Mouse (Mus musculus) telencephalon, adult 2 months (tissue): Measurements from ENCODE around the gene Cryga.
"Not testable (repeated sequence)": the region's sequence is repeated elsewhere in the genome, so short reads cannot be mapped to it uniquely, and the experiment has no call there.

Experiments used
- DNase-seq: peaks from one replicate; pipeline ENCODE4 v3.0.0-alpha.2; 2011; ENCODE audit warnings: low read depth, low spot score

Cryga gene

DNA sequence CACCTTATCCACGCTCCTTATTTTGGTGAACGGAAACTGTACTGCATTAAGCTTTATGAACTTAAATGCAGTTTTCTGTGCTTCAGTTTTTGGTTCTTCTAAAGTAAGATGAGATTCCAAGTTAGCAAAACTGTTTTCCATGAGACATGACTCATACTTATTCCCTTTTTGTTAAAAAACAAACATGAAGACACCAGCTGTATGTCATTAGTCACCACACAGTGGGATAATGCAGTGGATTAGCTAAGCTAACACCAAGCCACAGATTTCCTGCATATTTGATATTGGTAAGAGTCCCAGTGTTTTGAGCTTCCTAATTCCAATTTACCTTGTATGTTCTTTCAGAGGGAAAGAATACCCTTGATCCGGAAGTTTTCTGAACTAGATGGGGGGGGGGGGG, 11.6 kb downstream of the Cryga start:
- DNase-seq = peak; percentile 9

DNA sequence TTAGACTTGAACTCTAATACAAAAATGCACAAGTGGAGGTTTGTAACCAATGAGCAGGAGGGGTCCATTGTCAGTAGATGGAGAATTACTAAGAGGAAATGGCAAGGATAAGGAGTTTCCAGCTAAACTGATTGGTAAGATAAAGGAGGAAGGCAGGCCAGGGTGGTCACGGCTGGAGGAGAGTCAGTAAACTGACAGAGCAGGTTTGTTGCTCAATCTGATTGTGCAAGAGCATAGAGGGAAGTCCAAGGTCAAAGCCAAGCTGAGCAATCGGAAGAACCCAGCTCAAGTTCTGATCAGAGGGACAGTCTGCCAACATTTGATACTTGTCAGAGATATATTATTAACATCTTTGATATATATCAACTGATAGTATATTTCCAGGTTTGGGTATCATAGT, 12.8 kb downstream of the Cryga start:
- no peak for DNase-seq

DNA sequence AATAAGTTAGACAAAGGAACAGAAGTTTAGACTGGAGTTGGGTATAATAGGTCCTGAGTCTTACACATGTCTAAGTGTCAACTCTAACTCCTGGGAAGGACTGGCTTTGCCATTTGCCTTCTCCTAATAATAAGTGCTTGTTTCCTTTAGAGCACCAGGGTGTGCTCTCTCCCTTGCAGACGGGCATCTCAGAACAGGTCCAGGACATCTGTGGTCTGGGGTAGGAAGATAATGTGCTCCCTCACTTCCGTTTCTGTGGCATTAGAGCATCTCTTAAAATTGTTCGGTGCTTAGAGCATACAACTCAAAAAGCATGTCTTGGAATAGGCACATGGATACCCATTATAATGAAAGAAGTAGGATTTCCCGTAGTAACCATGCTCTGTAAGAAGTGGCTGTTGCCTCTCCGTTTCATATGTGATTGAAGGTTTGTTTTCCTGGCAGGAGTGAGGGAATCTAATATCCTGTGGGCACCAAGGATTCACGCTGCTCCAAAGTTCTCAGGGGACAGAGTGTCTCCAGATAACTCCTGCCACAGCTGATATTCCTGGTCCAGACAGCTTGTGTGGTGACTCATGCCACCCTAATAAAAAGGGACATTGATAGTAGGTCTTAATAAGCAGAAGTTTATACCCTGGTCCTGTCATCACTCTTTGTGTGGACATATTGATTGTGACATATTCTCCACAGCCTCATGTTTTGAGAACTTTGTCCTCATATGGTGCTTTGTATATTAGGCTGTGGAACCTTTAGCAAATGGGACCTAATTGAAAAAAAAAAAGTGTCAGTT, 14.4 kb downstream of the Cryga start:
- DNase-seq = no peak

DNA sequence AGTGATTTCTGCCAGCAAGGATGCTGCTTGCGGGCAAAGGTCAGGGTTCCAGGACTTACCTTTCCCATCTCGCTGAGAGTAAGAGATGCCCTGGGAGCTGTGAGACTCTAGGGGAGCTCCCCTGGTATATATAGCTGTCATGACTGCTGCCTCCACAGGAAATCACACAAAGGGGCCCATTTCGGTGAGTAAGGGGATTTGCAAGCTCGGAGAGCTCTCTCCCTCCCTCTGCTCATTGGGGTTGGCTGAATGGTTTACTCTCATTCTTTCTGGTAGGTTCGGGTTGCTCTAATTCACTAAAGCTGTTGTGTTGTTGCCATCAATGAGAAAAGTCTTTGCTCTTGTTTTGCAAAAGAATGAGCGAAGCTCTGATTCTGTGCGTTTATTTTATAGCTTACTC, 21.0 kb downstream of the Cryga start, which contains the start of gene Crygb:
TSS of gene Crygb (minus strand) at position 101 of the 400 bp plus-strand sequence.
- DNase-seq = no peak

DNA sequence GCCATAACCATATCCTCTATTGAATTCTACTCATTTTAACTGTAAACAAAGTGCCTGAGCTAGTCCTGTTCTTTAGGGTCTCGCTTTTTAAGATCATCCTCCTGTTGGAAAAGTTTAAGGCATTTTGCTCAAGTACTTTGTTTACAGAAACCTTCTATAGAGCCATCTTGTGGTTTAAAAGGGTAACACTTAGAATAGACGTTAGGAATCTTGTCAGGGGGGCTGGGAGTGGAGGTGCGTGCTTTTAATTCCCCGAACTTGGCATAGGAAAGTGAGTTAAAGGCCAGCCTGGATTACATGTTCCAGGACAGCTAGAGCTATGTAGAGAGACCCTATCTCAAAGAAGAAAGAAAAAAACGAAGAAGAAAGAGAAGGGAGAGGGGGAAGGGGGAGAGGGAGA, 27.6 kb downstream of the Cryga start:
- DNase-seq = no peak

DNA sequence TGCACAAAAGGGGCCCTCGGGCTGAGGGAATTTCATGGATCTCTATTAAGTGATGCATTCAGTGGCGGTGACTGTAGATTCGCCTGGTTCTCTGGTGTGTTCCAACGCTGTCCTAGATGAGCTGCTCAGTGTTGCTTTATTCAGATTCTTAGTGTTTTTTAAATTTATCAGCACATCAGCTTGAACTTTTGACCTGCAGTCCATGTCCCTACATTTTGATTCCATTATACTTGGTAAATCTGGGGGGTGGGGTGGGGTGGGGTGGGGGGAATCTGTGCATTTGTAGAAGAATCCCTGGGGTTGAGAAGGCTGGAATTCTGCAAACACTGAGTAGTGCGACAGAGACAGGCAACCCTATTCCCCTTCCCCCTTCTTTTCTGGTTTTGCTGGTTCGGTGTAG, 29.6 kb downstream of the Cryga start, which contains the start of gene Crygc:
TSS of gene Crygc (minus strand) at position 101 of the 400 bp plus-strand sequence.
- no peak for DNase-seq

DNA sequence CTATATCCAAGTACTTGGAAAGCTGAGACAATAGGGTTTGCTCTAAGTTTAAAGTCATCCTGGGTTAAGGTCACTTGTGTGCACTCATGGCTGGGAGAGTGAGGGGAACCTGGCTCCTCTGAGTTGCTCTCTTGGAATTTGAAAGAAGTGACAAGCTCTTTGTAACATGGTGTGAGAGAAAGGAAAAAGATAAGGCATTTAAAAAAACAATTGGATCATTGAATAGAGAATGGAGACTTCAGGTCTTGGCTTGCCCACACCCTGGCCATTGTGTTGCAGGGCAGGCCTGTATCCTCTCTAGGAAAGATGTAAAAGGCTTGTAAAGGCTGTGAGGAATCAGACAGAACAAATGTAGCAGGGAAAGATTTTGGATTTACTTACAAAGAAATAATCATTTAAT, 35.3 kb downstream of the Cryga start:
- DNase-seq = no peak

DNA sequence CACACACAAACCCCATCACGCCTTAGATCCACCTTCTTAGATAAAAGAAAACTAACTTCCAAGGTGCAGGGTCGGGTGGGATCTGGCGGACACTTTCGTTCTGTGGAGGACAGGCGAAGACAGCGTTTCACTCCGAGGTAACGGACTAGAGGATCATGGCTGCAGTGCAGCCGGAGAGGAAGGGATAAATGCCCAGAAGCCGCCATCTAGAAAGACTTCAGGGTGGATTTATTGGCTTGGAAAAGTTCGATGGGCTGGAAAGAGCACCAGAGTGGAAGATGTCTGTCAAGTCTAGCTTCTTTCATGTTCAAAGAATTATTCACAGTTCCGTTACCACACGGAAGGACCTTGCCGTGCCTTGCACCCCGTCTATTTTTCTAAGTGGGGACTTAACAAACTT, 39.0 kb downstream of the Cryga start:
- DNase-seq = no peak

DNA sequence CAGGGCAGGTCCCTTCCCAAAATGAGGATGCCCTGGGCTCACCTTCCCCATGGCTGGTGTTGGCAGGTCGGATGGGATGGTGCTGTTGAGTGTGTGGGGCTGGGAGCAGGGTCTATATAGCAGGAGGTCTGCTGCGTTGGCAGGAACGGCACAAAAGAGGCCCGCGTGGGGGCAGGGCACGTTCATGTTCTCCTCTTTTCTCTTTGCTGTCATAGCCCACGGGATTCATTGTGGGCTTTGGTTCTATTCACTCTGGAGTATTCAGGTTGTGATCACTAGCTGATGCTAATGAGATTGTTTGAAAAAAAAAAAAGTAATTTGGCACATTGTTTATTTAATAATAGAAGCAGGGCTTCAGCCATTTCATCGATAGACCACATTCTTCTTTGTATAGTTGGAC, 39.8 kb downstream of the Cryga start, which contains the start of gene Crygd:
TSS of gene Crygd (minus strand) at position 101 of the 400 bp plus-strand sequence.
- DNase-seq = no peak

DNA sequence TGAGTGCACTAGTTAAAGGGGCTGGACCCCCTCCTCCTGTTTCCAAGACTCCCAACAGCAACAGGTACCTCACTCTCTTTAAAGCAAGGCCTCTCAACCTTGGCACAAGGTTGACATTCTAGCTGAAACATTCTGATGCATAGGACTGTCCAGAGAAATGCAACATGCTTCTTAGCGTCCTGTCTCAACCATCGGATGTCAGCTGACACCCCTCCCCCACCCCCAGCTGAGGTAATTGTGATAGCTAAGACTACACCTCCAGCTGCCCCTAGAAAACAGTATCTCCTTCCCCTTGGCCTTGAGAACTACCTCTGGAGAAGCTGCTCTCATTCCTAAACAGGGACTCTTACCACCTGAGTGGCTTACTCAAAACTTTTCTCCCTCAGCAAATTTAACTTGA, 51.0 kb downstream of the Cryga start:
- DNase-seq = no peak

DNA sequence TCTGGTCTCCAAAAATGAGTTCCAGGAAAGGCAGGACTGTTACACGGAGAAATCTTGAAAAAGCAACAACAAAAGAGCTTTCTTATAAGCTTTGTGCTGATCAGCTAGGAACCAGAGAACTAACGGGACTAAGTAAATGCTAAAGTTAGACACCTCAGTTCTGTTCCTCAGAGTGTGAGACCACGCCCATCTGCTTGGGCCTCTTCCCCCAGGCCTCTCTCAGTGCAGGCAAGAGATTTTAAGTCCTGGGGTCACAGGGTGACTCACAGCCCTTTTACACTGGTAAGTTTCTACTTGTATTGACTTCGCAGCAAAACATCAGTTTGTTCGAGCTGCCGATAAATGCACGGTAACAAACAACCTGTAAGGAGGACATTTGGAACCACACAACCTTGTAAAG, 51.5 kb downstream of the Cryga start:
- no peak for DNase-seq

DNA sequence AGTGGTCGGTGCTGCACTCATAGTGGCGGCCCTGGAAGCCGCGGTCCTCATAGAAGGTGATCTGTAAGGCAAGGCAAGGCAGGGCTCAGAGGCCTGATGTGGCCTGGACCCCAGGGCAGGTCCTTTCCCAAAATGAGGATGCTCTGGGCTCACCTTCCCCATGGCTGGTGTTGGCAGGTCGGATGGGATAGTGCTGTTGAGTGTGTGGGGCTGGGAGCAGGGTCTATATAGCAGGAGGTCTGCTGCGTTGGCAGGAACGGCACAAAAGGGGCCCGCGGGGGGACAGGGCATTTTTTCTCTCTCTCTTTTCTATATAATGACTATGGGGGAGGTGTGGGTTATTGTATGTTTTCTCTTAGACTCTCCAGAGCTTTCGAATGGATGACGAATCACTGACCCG, 52.2 kb downstream of the Cryga start, which contains the start of gene Cryge:
TSS of gene Cryge (minus strand) at position 198 of the 400 bp plus-strand sequence.
- not testable (repeated sequence) for DNase-seq
